Mouse (Mus musculus): Measurements from ENCODE around the gene Ccdc158.

- TF ChIP-seq CTCF (conservative IDR thresholded peaks at IDR 0.05; ENCODE audit: low read length): no peak
- no peak for TF ChIP-seq POU5F1 (IDR thresholded peaks at IDR 0.05; ENCODE audit: borderline replicate concordance, low read length)
Observed at GRCm38 (mm10) chr5:92560201-92560600, 114.9 kb downstream of the Ccdc158 start.
